Mouse (Mus musculus) adrenal gland, adult 2 months (tissue): ENCODE measurements around the gene Tcte2. TPM values are rescaled to one million over a fixed set of nuclear protein-coding genes. Genes with fewer than 3 reads are reported as not detected.
"Not testable (repeated sequence)": the region's sequence is repeated elsewhere in the genome, so short reads cannot be mapped to it uniquely, and the experiment has no call there.

ENCODE experiments used
- DNase-seq: peaks from one replicate; pipeline ENCODE4 v3.0.0; 2021
- polyA plus RNA-seq: library from polyadenylated mRNA; depleted of rRNA; stranded (reverse); fragments of >200 nt; gene quantifications from 2 replicates; pipeline ENCODE4 v1.2.3, GENCODE M21; 2012
- total RNA-seq, 2 experiments: library from RNA; stranded (reverse); gene quantifications; 2 replicates each; pipeline ENCODE4 v1.2.3; 2021

Tcte2 gene
- total and polyA plus RNA-seq, 3 experiments: 0.90 to 5.7 (median 3.4) TPM

DNA sequence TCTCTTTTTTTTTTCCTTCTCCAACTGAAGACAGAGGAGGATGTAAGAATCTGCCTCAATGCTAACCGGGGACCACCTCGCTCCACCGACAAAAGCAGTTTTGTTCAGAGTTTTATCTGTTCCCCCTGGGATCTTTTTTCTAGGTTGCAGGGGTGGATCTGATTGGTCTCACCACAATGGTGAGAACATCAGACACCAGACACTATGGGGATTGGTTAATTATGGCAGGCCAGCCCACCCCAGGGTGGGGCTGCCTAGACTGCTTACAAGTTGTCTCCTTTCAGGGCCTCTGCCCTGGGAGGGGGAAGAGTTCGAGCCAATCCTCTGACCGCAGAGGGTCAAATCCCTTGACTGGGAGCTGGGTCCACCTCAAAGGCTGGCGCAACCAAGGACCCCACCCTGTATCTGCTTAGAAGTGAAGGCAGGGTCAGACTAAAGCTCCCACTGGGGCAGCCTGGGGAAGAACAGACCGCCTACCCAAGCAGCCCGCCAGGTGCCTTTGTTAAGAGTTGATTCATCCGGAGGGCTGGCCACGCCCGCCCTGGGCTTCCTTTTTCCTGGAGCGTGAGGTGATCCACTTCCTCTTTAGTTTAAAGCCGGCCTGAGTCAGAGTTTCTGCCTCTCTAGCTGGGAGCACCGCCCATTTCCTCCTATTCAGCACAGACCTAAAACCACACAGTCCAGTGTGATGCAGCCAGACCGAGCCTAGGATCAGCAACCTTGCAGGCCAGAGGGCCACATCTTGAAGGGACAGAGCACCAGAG lies 78.0 kb downstream of the Tcte2 start:
- DNase-seq: peak; percentile 77

DNA sequence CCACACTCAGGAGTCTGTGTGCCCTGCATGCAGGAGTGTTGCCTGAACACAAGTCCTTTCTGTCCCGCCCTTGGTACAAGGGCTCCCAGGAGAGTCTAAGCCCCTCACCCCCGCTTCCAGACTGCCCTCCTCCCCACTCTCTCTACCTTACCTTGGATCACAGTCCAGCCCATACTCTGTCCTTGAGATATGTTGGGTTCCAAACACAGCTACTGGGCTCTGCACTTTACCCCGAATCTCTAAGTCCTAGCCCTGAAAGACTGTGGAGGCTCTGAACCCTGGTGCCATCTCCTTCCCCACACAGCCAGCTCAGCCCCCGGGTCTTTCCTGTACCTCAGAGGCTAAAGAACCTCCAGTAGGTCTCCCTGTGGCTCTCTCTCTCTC lies 78.6 kb downstream of the Tcte2 start:
- no peak for DNase-seq

DNA sequence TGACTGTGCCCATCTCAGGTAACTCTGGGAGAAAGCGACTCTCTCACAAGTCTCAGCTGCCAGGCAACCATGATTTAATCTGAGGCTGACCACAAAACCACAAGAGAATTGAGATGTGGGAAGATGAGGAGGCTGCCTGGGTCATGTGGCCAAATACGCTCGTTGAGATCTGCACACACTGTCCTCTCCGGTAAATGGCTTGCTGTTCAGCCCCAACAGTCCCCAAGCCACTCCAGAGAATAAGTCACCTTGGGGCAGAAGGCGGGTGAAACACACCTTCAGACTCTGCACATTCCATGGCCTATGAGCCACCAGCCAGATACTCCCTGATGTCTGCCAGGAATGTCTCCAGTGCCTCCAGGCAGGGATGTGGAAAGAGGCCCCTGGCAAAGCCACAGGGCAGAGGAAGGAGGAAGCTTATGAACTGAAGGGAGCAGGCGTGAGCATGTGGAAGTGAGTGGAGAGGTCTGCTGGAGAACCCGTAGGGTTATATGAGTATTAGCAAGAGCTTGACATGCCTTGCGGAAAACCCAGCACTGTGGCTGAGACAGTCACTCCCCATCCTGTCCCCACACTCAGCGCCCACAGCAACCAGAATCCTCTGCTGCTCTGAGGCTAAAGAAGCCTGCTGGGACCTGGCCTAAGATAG lies 79.1 kb downstream of the Tcte2 start:
- DNase-seq: peak; percentile 20

DNA sequence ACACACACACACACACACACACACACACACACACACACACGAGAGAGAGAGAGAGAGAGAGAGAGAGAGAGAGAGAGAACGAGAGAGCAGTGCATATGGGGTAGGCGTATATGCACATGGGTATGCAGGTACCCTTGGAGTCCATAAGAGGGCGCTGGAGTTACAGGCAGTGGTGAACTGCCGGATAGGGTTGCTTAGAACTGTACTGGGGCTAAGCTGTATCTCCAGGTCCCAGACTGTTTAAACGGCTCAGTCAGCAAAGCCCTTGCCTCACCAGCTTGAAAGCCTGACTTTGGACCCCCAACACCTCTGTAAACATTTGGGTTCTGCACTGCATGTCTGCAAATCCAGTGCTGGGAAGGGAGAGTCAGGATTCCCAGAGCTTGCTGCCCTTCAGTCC lies 79.9 kb downstream of the Tcte2 start:
- no peak for DNase-seq

DNA sequence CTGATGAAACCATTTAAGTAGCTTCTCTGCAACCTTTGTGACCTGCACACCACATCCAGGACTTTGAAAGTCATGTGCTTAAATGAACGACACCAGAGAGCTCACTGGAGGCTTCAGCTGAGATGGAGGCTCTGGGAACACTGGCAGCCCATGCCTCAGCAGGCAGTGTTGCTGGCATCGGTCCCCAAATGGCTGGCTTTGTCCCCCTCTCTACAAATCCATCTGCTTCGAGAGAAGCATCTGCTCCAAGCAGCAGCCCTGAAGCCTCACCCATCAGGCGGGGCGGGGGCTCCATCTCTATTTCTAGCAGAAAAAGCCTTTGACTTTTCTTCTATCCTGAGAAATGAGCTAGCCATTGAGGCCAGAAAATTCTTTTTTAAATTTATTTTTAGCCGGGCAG lies 80.5 kb downstream of the Tcte2 start:
- DNase-seq: no peak

DNA sequence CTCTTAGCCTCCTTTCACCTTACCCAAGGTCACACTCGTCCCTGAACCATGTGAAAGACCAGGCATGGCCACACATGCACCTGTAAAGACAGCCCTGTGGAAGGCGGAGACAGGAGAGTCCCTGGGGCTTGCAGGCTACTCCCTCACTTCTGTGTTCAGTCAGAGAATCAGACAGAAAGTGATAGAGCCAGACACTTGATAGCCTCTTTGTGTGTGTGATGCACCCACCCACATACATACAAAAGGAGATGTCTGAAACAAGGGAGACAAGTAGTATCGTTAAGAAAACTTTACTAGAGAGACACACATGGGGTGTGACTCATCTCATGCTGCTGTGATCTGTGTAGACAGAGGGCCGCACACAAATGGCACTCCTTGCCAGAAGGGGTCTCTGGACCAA lies 81.3 kb downstream of the Tcte2 start:
- DNase-seq: no peak

DNA sequence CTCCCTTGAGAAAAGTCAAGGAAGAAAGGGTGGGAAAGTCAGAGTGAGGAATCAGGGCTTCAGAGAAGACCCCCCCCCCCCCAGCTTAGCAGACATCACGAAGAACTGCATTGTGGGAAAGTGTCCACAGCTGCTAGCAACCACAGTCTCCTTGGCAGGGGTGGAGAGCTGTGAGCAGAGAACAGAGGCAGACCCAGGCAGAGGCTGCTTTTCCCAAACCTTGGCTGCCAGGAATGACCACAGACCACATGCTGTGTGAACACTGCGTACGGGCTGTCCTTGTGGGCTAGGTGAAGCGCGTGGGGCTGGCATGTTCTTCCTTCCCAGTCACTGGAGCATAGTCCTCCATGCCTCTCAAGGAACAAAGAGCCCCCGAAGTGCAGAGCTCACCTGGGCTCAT lies 81.9 kb downstream of the Tcte2 start:
- no peak for DNase-seq

DNA sequence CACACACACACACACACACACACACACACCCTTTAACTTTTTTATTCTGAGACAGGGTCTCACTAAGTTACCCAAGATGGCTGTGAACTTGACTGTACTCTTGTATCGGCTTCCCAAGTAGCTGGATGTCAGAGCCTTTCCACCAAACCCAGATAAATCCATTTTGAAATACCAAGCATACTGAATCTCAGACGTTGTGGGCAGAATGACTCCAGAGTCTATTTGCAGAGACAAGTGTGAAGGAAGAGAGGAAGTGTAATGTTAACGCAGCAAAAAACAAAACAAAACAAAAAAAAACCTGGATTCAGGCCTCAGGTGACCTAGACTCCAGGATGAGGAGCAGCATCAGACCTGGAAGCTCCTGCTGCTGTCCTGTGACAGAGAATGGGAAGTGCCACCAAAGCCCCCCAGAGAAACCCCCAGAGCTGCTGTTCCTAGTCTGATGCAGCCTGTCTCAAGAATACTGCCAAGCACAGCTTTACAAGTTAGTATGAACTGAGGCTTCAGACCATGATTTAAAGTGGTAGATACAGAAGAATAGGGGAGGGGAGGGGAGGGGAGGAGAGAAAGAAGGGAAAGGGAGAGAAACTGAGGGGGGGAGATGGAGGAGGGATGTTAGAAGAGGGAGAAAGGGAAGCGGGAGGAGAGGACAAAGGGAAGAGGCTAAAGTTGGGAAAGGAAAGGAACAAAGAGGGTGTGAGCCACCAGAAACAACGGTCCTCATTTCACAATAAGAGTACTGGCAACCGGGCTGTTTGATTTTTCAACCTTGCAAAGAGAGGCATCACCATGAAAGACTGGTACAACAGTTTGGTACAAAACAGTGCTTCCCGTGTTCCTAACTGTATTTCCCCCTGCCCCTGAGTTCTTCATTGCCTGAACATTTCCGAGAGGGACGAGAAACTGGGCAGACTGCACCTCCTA lies 84.1 kb downstream of the Tcte2 start:
- DNase-seq: no peak

DNA sequence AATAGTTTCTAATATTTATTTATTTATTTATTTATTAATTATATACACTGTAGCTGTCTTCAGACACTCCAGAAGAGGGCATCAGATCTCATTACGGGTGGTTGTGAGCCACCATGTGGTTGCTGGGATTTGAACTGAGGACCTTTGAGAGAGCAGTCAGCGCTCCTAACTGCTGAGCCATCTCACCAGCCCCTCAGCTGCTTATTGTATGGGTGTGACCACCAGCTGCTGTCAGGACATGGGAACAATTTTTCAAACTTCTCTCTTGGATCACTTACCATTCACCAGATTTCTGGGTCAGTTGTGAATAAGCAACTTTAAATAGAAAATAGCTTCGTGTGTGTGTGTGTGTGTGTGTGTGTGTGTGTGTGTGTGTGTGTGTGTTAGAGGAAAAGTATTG lies 85.5 kb downstream of the Tcte2 start:
- not testable (repeated sequence) for DNase-seq

DNA sequence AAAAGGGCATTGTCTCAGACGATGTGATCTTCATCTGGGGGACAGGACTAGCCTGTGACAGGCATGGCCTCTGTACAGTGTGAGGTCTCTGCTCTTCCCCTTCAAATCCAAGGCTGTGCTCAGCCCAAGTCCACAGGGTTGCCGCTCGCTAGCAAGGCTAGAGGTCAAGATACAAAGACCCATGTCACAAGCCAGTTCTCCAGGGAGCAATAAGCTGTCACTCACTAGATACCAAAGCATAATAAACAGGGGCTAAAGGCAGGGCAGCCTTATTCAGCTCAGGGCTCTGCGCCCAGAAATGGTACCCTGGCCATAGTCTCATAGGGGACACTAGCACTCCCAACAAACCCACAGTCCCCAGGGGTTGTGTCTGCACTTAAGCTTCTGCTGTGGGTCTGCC lies 86.0 kb downstream of the Tcte2 start:
- no peak for DNase-seq

DNA sequence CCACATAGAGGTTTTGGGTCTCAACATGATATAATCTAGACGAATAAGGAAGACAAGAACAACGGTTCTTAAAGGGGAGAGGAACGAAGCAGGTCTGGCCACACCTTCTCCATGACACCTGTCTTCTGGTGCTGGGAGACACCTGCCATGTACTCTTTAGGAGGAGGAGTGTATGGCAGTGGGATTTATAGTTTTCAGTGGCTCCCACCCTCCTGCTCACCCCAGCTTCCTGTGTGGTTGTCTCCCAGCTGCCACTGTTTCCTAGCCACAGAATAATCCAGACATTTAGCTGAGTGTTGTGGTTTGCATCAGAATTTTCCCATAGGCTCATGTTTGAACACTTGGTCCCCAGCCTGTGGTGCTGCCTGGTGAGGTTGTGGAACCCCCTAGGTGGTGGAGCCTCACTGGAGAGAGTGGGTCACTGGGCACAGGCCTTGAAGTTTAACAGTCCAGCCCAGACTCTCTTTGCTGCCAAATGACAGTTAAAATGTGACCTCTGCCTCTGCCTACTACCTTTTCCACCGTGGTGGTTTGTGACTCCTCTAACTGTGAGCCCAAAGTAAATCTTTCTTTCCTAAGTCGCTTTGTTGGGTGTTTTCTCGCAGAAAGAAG lies 86.8 kb downstream of the Tcte2 start:
- DNase-seq: no peak

DNA sequence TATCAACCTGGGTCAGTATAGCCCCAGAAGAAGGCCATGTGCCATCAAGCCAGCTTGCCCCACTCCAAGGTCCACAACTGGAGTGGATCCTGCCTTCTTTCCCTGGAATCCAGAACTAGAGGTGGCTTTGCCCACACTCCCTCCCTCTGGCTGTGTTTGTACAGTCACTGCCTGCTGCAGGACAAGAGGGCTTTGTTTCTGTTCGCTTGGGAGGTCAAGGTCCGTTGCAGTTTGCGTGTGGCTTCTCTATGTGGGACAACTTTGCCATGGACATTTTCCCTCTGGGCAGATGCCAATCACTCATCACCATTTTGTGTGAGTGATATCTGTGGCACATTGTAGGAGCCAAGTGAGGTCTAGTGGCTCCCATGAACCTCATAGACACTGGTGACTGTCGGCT lies 89.9 kb downstream of the Tcte2 start:
- no peak for DNase-seq

DNA sequence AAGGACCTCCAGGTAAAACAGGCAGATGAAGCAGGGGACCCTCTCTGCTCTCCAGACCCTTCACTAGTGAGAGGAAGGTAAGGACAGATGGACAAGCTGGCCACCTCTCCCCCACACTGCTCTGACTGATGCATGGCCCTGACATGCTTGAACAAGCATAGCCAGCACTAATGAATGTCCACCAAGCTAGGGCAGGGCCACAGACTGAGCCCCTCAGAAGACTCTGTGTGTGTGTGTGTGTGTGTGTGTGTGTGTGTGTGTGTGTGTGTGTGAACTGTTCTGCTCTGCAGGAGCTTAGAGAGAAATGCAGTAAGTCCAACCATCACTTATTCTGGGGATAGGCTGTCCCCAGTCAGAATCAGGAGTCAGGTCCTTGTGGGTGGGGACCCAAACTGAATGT lies 91.4 kb downstream of the Tcte2 start:
- no peak for DNase-seq

DNA sequence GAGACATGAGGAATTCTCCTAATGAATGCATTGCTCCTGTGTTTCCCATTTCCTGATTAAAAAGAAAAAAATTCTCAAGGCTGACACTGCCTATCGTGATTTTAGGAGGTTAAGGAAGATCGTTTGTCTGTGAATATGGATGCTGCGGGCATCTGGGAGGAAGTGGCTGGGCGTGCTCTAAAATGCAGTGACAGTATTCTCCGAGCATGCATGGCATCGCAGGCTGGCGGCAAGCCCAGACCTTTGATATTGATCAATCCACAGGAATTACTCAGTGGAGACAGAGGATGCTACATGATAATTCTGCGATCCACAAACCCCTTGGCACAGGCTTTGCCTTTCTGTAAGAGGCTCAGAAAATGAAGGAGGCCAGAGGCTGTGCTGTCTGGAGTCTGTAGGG lies 92.4 kb downstream of the Tcte2 start:
- peak; percentile 82 for DNase-seq

DNA sequence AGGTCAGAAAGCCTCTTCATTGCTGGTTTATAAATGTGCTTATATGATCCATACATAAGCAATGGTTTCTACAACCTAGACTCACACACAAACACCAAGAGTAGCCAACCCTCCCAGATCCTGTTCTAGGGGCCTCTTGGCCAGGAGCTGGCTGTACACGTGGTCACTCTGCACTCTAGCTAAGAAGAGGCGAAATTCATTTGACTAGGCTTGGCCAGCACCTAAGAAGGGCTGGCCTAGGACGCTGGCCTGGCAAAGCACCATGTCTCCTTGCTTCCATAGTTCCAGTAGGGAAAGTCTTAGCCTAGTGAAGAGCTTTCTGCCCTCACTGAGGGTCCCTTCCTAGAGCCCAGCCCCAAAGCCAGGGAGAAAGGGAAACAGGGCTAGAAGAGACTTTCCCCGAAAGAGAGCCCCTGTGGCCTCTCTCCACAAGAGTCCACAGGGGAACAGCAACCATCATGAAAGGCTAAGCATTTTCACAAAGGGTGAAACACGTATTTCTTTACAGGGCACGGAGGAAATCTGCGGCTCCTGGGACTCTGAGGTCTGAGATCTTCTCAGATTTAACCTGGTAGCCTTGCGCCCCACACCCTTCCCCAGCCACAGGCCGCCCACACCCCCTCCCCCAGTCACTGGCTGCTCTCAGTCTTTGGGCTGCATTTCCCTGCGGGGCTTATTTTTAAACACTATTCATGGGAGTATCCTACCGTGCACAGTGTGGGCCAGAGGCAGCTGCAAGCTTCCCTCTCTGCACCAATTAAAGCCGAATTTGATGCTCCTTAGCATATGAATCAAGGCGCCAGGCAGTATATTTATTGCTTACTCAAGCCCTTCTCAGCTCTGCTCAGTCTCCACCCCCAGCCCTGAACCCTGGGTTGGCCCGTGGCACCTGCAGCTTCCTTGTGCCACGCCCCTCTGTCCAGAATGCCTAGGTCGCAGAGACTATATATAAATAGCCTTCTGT lies 93.3 kb downstream of the Tcte2 start:
- no peak for DNase-seq

DNA sequence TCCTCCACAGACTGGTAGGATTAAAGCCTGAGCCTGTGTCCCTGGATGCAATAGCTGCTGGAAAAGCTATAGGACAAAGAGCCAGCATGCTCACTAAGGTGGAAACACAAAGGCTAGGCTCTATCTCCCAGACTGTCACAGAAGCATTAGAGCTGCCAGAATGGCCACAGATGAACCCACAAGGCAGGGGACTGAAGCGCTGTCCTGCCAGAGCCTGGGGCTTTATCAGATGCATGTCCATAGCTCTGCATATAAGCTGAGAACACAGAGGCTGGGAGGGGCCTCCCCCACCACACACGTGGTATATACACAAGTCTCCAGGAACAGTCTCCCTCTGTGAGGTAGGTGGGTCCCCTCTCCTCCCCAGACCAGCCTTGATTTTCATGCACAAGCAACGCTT lies 94.6 kb downstream of the Tcte2 start:
- no peak for DNase-seq

DNA sequence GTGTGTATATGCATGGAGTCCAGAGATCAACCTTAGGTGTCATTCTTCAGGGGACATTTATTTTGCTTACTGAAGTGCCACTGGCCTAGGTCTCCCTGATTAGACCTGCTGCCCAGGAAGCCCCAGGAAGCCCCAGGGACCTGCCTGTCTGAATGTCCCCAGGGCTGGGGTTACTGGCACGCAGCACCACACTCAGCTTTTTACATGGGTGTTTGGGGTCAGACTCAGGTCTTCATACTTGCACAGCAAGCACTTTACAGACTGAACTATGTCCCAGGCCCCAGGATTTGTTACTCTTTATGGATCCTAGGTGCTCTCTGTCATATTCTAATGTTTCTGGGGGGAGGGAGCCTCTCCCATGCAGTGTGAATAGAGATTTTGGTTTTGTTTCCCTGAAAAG lies 95.9 kb downstream of the Tcte2 start:
- no peak for DNase-seq

DNA sequence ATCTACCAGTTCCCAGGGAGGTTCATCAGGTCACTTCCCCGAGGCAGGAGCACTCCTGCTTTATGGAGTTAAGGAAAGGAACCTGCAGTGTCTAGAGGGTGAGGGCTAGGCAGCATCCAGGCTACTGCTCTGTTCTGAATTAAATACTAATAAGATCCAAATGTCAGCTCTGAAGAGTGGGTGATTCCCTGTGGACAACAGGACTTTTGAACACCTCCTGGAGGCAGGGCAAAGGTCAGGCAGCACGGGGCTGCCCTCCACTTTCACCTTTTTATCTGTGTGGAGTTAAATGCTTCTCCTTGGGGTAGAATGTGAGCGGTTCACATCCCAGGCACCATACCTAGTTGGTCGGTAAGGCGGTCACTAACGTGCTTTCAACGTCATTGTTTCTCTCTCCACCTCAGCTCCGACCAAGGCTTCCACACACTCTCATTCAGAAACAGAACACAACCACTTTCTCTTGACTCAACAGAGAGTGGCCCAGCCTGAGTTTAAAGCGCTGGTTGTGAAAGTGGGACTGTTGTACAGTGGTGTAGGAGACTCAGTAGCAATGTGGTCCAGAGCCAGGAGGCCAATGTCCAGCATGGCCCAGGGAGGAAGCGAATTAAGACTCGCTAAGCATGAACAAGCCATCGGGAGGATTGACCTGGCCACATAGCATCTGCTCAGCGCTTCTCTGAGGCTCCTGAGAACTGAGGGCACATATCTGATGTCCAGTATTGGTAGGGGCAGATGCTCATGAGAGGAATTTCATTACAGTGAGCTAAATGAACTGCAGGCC lies 98.0 kb downstream of the Tcte2 start:
- no peak for DNase-seq
